Mouse (Mus musculus) lung, adult 2 months (tissue): ENCODE measurements around the gene Myo9a.

Source experiments
- CTCF ChIP-seq: fragments of 200-500 bp; IDR thresholded peaks from 2 replicates; pipeline ENCODE4 v1.5.1; 2011; ENCODE audit warnings: mild to moderate bottlenecking, low read length, control low read depth; ENCODE audit not compliant: insufficient read depth
- POLR2A ChIP-seq: fragments of 200-500 bp; IDR thresholded peaks from 2 replicates; pipeline ENCODE4 v1.6.1; 2011; ENCODE audit warnings: low read depth, mild to moderate bottlenecking, control low read depth, low read length, borderline replicate concordance; ENCODE audit errors: extremely low read depth

GRCm38 (mm10) chr9:59953556-59953955, 202.9 kb downstream of the Myo9a start:
- TF ChIP-seq CTCF, result no peak
- TF ChIP-seq POLR2A, result no peak
